Mouse (Mus musculus): Measurements from ENCODE around the gene Trmt112. TPM values are rescaled to one million over a fixed set of nuclear protein-coding genes. Genes with fewer than 3 reads are reported as not detected.

Gene Trmt112
- polyA plus RNA-seq, 1 experiment from 2014 or later: 147 TPM

DNA sequence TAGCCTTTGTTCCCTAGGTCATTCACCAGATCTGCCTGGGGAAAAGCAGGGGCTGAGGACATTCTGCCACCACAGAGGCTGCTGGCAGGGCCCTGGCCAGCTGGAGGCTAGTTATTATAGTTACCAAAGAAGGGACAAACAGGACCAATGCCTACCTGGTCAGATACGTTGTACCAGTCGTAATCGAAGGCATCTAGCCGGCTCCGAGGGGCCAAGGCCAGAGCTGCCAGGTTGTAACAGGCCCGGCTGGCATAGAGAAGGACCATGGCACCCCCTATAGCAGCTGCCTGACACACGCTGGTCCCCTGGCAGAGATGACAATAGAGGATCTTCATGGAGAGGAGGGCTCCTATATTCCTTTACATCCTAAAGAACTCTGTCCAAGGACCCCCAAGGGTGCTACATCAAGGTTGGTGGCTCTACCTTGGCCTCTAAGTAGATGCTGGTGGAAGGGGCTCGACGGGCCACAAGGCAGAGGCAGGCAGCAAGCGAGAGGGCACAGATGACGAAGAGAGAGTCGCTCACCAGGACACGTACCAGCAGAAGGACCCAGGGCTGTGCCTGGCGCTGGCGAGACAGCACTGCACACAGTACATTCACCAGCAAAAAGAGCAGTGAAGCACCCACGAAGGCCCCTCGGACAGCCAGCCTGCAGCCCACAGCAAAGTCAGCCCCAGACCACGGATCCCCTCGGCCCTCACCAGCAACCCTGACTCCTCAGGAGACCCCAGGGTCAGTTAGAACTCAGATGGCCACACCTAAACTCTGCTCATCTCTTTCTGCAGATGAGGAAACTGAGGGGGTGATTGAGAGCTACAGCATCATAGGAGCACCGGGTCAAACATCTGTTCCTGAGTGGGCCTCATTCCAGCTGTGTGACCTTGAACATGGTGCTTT is 29.9 kb downstream of the Trmt112 start:
- Histone ChIP-seq H3K4me2 (replicated peaks; ENCODE audit: low read depth, low read length) (no peak overlapping the region), H3K9ac (ENCODE audit: low read depth, low read length) (no peak overlapping the region)

DNA sequence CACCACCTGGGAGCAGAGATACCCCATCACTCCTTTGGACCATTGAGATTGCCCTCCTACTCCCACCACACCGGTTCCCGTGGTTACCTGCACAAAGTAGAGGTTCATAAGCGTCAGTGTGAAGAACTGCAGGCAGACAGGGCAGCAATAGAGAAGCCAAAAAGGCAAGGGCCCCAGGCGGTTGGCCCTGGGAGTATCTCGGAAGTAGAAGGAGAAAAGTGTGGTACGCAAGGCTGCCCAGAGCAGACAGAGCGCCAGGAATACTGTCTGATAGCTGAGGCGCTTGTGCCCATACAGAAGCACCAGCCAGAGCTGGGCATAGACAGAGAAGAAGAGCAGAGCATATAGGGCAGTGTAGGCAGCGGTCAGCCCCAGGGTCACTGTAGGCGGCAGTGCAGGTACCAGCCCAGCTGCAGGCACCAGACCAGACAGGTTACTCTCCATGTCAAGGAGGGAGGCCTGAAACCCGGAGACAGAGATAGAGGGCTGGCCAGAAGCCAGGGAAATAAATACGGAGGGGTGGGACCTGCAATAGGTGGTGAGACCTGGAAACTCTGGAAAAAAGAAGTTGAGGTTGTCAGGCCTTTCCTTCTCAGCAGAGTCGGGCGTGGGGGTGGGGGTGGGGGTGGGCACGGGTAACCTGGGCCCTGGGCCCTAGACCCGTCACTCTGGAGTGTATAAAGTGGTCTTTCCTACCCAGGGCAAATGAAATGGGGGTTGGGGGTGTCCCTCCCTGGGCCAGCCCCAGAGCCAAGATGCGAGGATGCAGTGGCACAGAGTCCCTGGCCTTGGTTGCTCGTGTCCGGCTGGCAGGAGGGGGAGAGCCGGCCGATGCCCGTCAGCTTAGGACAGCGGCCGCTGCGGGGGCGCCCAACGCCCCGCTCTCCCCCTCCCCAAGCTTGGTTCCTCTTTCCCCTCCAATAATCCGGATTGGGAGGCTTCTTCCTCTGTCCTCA is 31.2 kb downstream of the Trmt112 start:
- Histone ChIP-seq H3K27me3 (ENCODE audit: control insufficient read depth, insufficient read depth, low read length) (peaks cover 6% of the 10 kb centered on the region), H3K27ac (ENCODE audit: low read depth, low read length) (no peak overlapping the region; the same call in 1 of the 2 replicates), H3K4me3 (ENCODE audit: low read depth, low read length) (peak overlapping the region; percentile 69), H3K9me3 (ENCODE audit: control insufficient read depth, low read length) (no peaks in the 10 kb centered on the region), H3K4me2 (replicated peaks; ENCODE audit: low read depth, low read length) (peak overlapping the region; percentile 99), H3K9ac (ENCODE audit: low read depth, low read length) (peak overlapping the region; percentile 88), H3K4me1 (replicated peaks; ENCODE audit: control insufficient read depth, insufficient read depth, low read length) (peaks cover 7% of the 10 kb centered on the region), H3K36me3 (ENCODE audit: control insufficient read depth, insufficient read depth, low read length) (no peaks in the 10 kb centered on the region)
- 31% methylated on average over 23 of the region's 29 CpGs for WGBS
- DNase-seq (ENCODE audit: low spot score) (no peak), ATAC-seq (ENCODE audit: low FRiP score) (peak; percentile 17)

More for the DNA sequence above, 29.9 kb downstream of the Trmt112 start:
- ATAC-seq (ENCODE audit: low FRiP score) (no peak), DNase-seq (ENCODE audit: low spot score) (no peak)
- 91% methylated on average over 20 of the region's 20 CpGs for WGBS
- peaks cover 19% of the 10 kb centered on the region for H3K27me3 ChIP-seq (ENCODE audit: control insufficient read depth, insufficient read depth, low read length)
- no peak overlapping the region for H3K27ac ChIP-seq (ENCODE audit: low read depth, low read length)
- H3K36me3 ChIP-seq (ENCODE audit: control insufficient read depth, insufficient read depth, low read length): no peaks in the 10 kb centered on the region
- peaks cover 7% of the 10 kb centered on the region for H3K4me1 ChIP-seq (replicated peaks; ENCODE audit: control insufficient read depth, insufficient read depth, low read length)
- H3K4me3 ChIP-seq (ENCODE audit: low read depth, low read length): no peak overlapping the region
- no peaks in the 10 kb centered on the region for H3K9me3 ChIP-seq (ENCODE audit: control insufficient read depth, low read length)

DNA sequence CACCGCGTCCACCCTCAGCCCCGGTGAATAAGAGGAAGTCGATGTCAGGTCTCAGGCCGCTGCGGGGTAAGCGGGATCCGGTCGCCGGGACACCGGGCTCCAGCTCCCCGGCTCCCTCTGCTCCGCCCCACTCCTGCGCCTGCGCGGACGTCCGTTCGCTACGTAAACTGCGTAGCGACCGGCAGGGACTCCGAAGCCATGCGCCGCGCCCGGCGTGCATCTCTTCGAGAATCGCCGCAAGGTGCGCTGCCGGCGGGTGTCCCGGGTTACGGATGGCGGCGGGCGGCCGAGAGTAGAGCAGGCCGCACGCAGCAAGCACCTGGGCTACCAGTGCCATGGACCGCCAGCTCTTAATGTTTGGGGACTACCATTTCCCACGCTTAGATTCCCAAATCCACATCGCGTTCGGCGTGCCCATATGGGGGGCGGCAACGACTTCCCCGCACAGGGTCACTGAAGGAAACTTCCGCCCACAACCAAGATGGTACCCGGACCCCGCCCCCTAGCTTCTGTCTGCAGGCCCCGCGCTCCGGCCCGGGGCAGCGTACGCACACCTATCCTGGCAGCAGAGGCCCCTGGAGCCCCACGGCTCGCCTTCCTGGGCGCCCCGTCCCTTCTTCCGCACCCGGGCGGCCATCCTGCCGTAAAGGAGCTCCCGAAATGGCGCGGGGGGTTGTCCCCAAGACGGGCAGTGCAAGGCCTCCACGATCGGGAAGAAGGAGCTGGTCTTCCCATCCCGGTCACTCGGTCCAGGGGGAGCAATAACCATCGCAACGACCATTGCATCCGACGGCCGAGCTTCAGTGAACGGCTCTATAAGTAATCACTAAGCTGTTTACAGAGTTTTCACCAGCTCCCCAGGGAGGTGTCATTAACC is 32.1 kb downstream of the Trmt112 start, which contains the start of gene Bad:
Bad (plus strand) TSS at position 490 of the 877 bp plus-strand sequence.
- DNase-seq (ENCODE audit: low spot score): peak; percentile 98
- H3K9ac ChIP-seq (ENCODE audit: low read depth, low read length): peak within 1 kb of the TSS; percentile 88
- peaks cover 7% of the 10 kb centered on the region for H3K4me1 ChIP-seq (replicated peaks; ENCODE audit: control insufficient read depth, insufficient read depth, low read length)
- H3K4me3 ChIP-seq (ENCODE audit: low read depth, low read length): peak within 1 kb of the TSS; percentile 69
- H3K4me2 ChIP-seq (replicated peaks; ENCODE audit: low read depth, low read length): peak within 1 kb of the TSS; percentile 99
- no peaks in the 10 kb centered on the region for H3K36me3 ChIP-seq (ENCODE audit: control insufficient read depth, insufficient read depth, low read length)
- ATAC-seq (ENCODE audit: low FRiP score): peak; percentile 85
- no peaks in the 10 kb centered on the region for H3K9me3 ChIP-seq (ENCODE audit: control insufficient read depth, low read length)
- H3K27ac ChIP-seq (ENCODE audit: low read depth, low read length): peak within 1 kb of the TSS; percentile 93
- under 1% methylated on average over 80 of the region's 83 CpGs for WGBS
- H3K27me3 ChIP-seq (ENCODE audit: control insufficient read depth, insufficient read depth, low read length): no peaks in the 10 kb centered on the region

DNA sequence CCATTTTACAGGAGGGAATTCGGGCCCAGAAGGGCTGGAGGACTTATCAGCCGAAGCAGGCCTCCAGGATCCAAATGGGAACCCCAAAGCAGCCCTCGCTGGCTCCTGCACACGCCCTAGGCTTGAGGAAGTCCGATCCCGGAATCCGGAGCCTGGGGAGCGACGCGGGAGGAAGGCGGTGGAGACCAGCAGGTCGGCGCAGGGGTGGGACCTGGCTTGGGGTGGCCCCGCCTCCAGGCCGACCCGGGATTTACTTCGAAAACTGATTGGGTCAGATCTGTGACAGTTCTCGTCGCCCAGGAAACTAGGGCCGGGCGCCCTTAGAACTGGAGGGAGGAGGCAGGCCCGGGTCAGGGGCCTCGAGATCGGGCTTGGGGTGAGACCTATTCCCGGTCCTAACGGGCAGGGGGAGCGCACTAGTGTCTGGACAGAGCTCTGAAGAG is 32.8 kb downstream of the Trmt112 start, which contains the start of gene Gpr137:
Gpr137 (minus strand) TSS at position 232 of the 443 bp plus-strand sequence.
- DNase-seq (ENCODE audit: low spot score) (peak; percentile 88), ATAC-seq (ENCODE audit: low FRiP score) (peak; percentile 83)
- peaks cover 7% of the 10 kb centered on the region for H3K4me1 ChIP-seq (replicated peaks; ENCODE audit: control insufficient read depth, insufficient read depth, low read length)
- peak within 1 kb of the TSS; percentile 93 for H3K27ac ChIP-seq (ENCODE audit: low read depth, low read length)
- no peaks in the 10 kb centered on the region for H3K27me3 ChIP-seq (ENCODE audit: control insufficient read depth, insufficient read depth, low read length)
- H3K36me3 ChIP-seq (ENCODE audit: control insufficient read depth, insufficient read depth, low read length): no peaks in the 10 kb centered on the region
- WGBS: under 1% methylated on average over 26 of the region's 27 CpGs
- H3K4me3 ChIP-seq (ENCODE audit: low read depth, low read length): peak within 1 kb of the TSS; percentile 69
- peak within 1 kb of the TSS; percentile 88 for H3K9ac ChIP-seq (ENCODE audit: low read depth, low read length)
- no peaks in the 10 kb centered on the region for H3K9me3 ChIP-seq (ENCODE audit: control insufficient read depth, low read length)
- peak within 1 kb of the TSS; percentile 99 for H3K4me2 ChIP-seq (replicated peaks; ENCODE audit: low read depth, low read length)

DNA sequence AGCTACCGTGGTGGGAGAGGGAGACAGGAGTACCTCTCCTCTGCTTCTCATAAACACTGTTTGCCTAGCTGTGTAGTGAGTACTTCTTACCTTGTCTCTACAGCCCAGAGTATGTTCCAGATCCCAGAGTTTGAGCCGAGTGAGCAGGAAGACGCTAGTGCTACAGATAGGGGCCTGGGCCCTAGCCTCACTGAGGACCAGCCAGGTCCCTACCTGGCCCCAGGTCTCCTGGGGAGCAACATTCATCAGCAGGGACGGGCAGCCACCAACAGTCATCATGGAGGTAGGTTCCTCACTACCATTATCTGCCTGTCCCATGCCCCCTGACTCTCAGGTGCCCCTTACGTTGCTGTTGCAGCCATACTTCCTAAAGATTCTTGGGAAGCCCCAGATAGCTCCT is 33.3 kb downstream of the Trmt112 start:
- H3K36me3 ChIP-seq (ENCODE audit: control insufficient read depth, insufficient read depth, low read length): no peaks in the 10 kb centered on the region
- H3K27ac ChIP-seq (ENCODE audit: low read depth, low read length): peak overlapping the region; percentile 93; the same call in 1 of the 2 replicates
- 26% methylated on average over 5 of the region's 5 CpGs for WGBS
- H3K4me2 ChIP-seq (replicated peaks; ENCODE audit: low read depth, low read length): peak overlapping the region; percentile 99
- H3K9me3 ChIP-seq (ENCODE audit: control insufficient read depth, low read length): no peaks in the 10 kb centered on the region
- DNase-seq (ENCODE audit: low spot score): no peak
- H3K4me1 ChIP-seq (replicated peaks; ENCODE audit: control insufficient read depth, insufficient read depth, low read length): peaks cover 7% of the 10 kb centered on the region
- ATAC-seq (ENCODE audit: low FRiP score): no peak; the same call in none of the 2 replicates
- H3K9ac ChIP-seq (ENCODE audit: low read depth, low read length): peak overlapping the region; percentile 86
- peak overlapping the region; percentile 69 for H3K4me3 ChIP-seq (ENCODE audit: low read depth, low read length)
- H3K27me3 ChIP-seq (ENCODE audit: control insufficient read depth, insufficient read depth, low read length): no peaks in the 10 kb centered on the region

DNA sequence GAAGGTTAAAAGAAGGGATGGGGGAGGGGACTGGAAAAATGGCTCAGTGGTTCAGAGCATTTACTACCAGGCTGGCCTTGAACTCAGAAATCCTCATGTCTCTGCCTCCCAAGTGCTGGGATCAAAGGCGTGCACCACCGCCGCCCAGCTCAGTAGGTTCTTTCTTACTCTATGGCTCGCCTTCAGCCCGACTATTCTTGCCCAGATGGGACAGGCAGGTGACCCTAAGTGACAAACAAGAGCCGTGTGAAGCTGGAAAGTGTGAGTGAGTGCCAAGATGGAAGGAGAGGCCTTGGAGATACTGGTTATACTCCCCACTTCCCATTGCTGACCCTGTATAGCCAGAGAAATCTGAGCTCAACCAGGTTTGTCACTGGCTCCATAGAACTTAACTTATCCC is 34.2 kb downstream of the Trmt112 start:
- Histone ChIP-seq H3K27me3 (ENCODE audit: control insufficient read depth, insufficient read depth, low read length) (no peaks in the 10 kb centered on the region), H3K4me2 (replicated peaks; ENCODE audit: low read depth, low read length) (no peak overlapping the region), H3K9ac (ENCODE audit: low read depth, low read length) (no peak overlapping the region), H3K4me1 (replicated peaks; ENCODE audit: control insufficient read depth, insufficient read depth, low read length) (peaks cover 7% of the 10 kb centered on the region), H3K9me3 (ENCODE audit: control insufficient read depth, low read length) (no peaks in the 10 kb centered on the region), H3K36me3 (ENCODE audit: control insufficient read depth, insufficient read depth, low read length) (no peaks in the 10 kb centered on the region), H3K27ac (ENCODE audit: low read depth, low read length) (no peak overlapping the region), H3K4me3 (ENCODE audit: low read depth, low read length) (no peak overlapping the region)
- 95% methylated on average over 6 of the region's 6 CpGs for WGBS
- no peak for ATAC-seq (ENCODE audit: low FRiP score)
- no peak for DNase-seq (ENCODE audit: low spot score)

DNA sequence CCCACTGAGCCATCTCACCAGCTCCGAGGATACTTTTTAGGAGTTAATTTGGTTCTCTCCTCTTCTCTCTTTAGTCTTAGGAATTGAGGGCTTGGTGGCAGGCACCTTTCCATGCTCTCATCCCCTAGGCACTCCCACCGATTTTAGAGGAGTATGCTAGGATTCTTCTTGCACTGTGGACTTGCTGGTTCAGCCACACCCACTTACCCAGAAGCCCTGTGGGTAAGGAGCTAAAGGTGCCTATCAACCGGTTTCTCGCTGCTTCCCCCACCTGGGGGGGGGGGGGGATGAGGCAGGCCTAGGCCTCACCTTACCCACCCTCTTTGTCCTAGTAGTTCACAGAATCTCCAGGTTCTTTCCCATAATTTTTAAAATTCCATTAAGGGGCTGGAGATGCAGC is 38.2 kb downstream of the Trmt112 start:
- Histone ChIP-seq H3K4me3 (ENCODE audit: low read depth, low read length) (no peak overlapping the region), H3K27ac (ENCODE audit: low read depth, low read length) (no peak overlapping the region), H3K27me3 (ENCODE audit: control insufficient read depth, insufficient read depth, low read length) (no peaks in the 10 kb centered on the region; the same call in 1 of the 2 replicates), H3K4me1 (replicated peaks; ENCODE audit: control insufficient read depth, insufficient read depth, low read length) (peaks cover 11% of the 10 kb centered on the region; the same call in 1 of the 2 replicates), H3K36me3 (ENCODE audit: control insufficient read depth, insufficient read depth, low read length) (0 out of 2 replicates have a peak, but pooled peaks cover 1% of the 10 kb centered on the region), H3K4me2 (replicated peaks; ENCODE audit: low read depth, low read length) (no peak overlapping the region), H3K9me3 (ENCODE audit: control insufficient read depth, low read length) (no peaks in the 10 kb centered on the region), H3K9ac (ENCODE audit: low read depth, low read length) (no peak overlapping the region)
- WGBS: 50% methylated on average over 4 of the region's 4 CpGs
- no peak for DNase-seq (ENCODE audit: low spot score)
- no peak for ATAC-seq (ENCODE audit: low FRiP score)

Measured in hindbrain, embryonic 11.5 days (tissue).